Mouse (Mus musculus): ENCODE data around the gene Galnt15.

Gene Galnt15

GRCm38 (mm10) chr14:32032522-32032921, 3.7 kb downstream of the Galnt15 start:
- in situ Hi-C loops (cut with MboI, MseI): no loop called here

GRCm38 (mm10) chr14:32036482-32036881, 7.7 kb downstream of the Galnt15 start:
- in situ Hi-C loops (cut with MboI, MseI): no loop called here

- in situ Hi-C loops (cut with MboI, MseI): no loop called here
Observed at GRCm38 (mm10) chr14:32037661-32038252, 9.0 kb downstream of the Galnt15 start.

GRCm38 (mm10) chr14:32042108-32042507, 13.3 kb downstream of the Galnt15 start:
- in situ Hi-C loops (cut with MboI, MseI): no loop called here

GRCm38 (mm10) chr14:32046357-32046756, 17.6 kb downstream of the Galnt15 start:
- in situ Hi-C loops (cut with MboI, MseI): loop anchor here (5.0 kb wide), 1 partner anchor 99 kb away; no protein-coding TSS in a partner anchor

GRCm38 (mm10) chr14:32050171-32050570, 21.4 kb downstream of the Galnt15 start:
- in situ Hi-C loops (cut with MboI, MseI): no loop called here

- in situ Hi-C loops (cut with MboI, MseI): no loop called here
Observed at GRCm38 (mm10) chr14:32053895-32054294, 25.1 kb downstream of the Galnt15 start.

GRCm38 (mm10) chr14:32054788-32055187, 26.0 kb downstream of the Galnt15 start:
- in situ Hi-C loops (cut with MboI, MseI): no loop called here

GRCm38 (mm10) chr14:32055781-32056180, 27.0 kb downstream of the Galnt15 start:
- in situ Hi-C loops (cut with MboI, MseI): no loop called here

- in situ Hi-C loops (cut with MboI, MseI): no loop called here
Observed at GRCm38 (mm10) chr14:32056675-32057074, 27.9 kb downstream of the Galnt15 start.

- in situ Hi-C loops (cut with MboI, MseI): no loop called here
Observed at GRCm38 (mm10) chr14:32057664-32058063, 28.9 kb downstream of the Galnt15 start.

- in situ Hi-C loops (cut with MboI, MseI): no loop called here
Observed at GRCm38 (mm10) chr14:32061398-32061797, 32.6 kb downstream of the Galnt15 start.

- in situ Hi-C loops (cut with MboI, MseI): loop anchor here (10.0 kb wide), 2 partner anchors 118 to 278 kb away; no protein-coding TSS in a partner anchor
Observed at GRCm38 (mm10) chr14:32072807-32073206, 44.0 kb downstream of the Galnt15 start.

- in situ Hi-C loops (cut with MboI, MseI): loop anchor here (10.0 kb wide), 2 partner anchors 118 to 278 kb away; no protein-coding TSS in a partner anchor
Observed at GRCm38 (mm10) chr14:32073211-32073685, 44.5 kb downstream of the Galnt15 start.

GRCm38 (mm10) chr14:32073901-32074300, 45.1 kb downstream of the Galnt15 start:
- in situ Hi-C loops (cut with MboI, MseI): loop anchor here (10.0 kb wide), 2 partner anchors 119 to 279 kb away; no protein-coding TSS in a partner anchor

GRCm38 (mm10) chr14:32076896-32077575, 48.2 kb downstream of the Galnt15 start:
- in situ Hi-C loops (cut with MboI, MseI): loop anchor here (10.0 kb wide), 2 partner anchors 122 to 282 kb away; no protein-coding TSS in a partner anchor

GRCm38 (mm10) chr14:32081026-32081425, 52.2 kb downstream of the Galnt15 start:
- in situ Hi-C loops (cut with MboI, MseI): loop anchor here (10.0 kb wide), 3 partner anchors 74 to 416 kb away; partner anchors contain the start of genes Ankrd28 and Ncoa4

GRCm38 (mm10) chr14:32082891-32083290, 54.1 kb downstream of the Galnt15 start:
- in situ Hi-C loops (cut with MboI, MseI): loop anchor here (10.0 kb wide), 3 partner anchors 72 to 418 kb away; partner anchors contain the start of genes Ankrd28 and Ncoa4

GRCm38 (mm10) chr14:32083466-32083865, 54.7 kb downstream of the Galnt15 start:
- in situ Hi-C loops (cut with MboI, MseI): loop anchor here (10.0 kb wide), 3 partner anchors 71 to 419 kb away; partner anchors contain the start of genes Ankrd28 and Ncoa4

- in situ Hi-C loops (cut with MboI, MseI): loop anchor here (10.0 kb wide), 3 partner anchors 70 to 420 kb away; partner anchors contain the start of genes Ankrd28 and Ncoa4
Observed at GRCm38 (mm10) chr14:32084761-32085485, 56.1 kb downstream of the Galnt15 start, which contains the start of gene Oxnad1. Gene Oxnad1, plus strand, starts transcription at chr14:32085374.

GRCm38 (mm10) chr14:32085486-32086201, 56.9 kb downstream of the Galnt15 start, which contains the start of gene Dph3:
Gene Dph3, minus strand, starts transcription at chr14:32085729.
- in situ Hi-C loops (cut with MboI, MseI): loop anchor here (10.0 kb wide), 3 partner anchors 69 to 421 kb away; partner anchors contain the start of genes Ankrd28 and Ncoa4

Measured in T-helper 2 cell (primary cell).